Mouse (Mus musculus) ovary, adult 10 weeks (tissue): ENCODE results near the gene Zfp408. TPM values are rescaled to one million over a fixed set of nuclear protein-coding genes. Genes with fewer than 3 reads are reported as not detected.

Experiments
- polyA plus RNA-seq: library from polyadenylated mRNA; stranded (reverse); fragments of 350-450 nt; fragmentation: Illumina TruSeq; extraction: RNeasy Lipid Tissue Mini Kit (QIAGEN cat#74804); gene quantifications from one replicate; pipeline ENCODE4 v1.2.3, GENCODE M21; 2014

Gene Zfp408
- polyA plus RNA-seq = 2.0 TPM

DNA sequence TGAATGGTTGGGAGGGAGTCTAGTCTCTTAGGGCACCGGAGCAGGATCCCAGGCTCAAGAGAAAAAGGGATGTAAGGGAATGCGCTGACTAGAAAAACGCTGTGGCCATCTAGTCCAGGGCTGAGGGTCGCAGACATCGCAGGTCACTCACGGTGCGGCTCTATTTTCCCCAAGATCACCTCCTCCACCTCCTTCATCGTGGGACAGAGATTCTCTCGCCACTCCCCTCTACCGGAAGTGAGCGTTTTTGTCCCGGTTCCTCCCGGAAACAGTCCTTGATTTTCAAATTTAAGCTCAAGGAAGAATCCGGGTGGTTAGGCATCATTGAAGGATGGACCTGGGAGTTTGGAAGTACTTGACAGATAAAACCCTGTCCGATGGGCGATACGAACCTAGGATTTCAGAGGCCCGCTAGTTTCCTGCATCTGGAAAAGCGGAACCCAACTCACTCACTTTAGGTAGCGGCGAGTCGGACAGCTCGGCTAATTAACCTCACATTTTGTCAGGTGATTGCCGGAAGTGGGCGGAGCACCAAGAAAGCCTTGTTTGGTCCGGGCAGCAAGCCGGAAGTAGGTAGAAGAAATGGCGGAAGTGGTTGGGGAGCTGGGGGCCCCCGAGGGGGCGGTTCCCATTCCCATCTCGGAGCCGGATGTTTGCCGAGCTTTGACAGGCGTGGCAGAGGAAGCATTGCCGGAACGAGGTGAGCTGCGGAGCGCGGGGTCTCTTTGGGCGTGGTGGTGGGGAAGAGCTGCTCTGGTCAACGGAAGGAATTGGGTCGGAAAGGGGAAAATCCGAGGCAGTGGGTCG is at the start of gene Zfp408, which contains the start of gene Arhgap1:
Gene Zfp408 (minus strand): TSS at position 239 of the 807 bp plus-strand sequence.
Gene Arhgap1 (plus strand): TSS at position 308 of the 807 bp plus-strand sequence.

DNA sequence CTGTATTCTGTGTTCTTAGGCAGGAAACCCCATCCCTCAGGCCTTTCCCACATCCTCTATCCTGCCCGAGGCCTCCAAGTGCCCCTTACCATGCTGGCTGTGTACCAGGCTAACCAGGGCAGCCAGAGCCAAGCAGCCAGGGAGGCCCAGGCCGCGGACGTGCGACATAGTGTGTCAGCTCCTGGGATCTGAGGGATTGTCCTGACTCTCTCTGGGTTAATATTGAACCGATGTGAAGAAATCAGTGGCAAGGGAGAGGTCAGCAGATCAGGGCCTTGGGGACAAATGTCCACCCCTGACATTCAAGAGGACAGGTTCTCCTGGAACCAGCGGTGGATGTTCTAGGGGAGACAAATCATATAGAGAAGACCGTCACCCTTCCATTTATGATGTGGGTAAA is 13.4 kb downstream of the Zfp408 start, which contains the start of gene F2:
Gene F2 (minus strand): TSS at position 186 of the 400 bp plus-strand sequence.

Other genes starting within 250 kb of the Zfp408 start
- 14.4 TPM for gene 1110051M20Rik, start 205.1 kb downstream of the Zfp408 start, polyA plus RNA-seq
- gene Lrp4, start 192.3 kb downstream of the Zfp408 start, polyA plus RNA-seq = 3.2 TPM
- gene Ckap5, start 123.0 kb downstream of the Zfp408 start, polyA plus RNA-seq = 227 TPM
- not detected for gene F2, start 13.4 kb downstream of the Zfp408 start, polyA plus RNA-seq
- gene Arhgap1, start 69 bp upstream of the Zfp408 start, polyA plus RNA-seq = 23.5 TPM
- gene Atg13, start 60.8 kb upstream of the Zfp408 start, polyA plus RNA-seq = 20.5 TPM
- 22.7 TPM for gene Harbi1, start 61.1 kb upstream of the Zfp408 start, polyA plus RNA-seq
- 6.3 TPM for gene Ambra1, start 80.3 kb upstream of the Zfp408 start, polyA plus RNA-seq